ENCODE assay signal across 20 mouse cellular contexts in the genomic region with DNA sequence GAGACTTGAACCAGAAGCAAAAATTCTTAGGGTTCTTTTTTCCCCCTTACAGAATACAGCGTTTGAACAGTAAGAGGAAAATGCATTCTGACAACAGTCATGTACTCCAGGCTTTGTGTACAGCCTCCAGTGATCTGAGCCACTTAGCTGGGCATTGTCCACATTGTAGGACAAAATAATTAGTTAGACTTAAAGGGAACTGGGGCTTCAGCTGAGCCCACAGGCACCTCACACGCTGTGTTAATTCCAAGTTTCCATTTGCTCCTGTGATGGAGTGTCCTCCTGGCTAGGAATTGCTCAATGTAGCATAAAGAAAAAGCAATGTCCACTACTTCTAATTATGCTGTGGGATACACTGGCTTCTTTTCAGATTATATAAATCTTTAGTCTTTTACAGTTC.
DNase-seq lines count a peak whose midpoint lies in the region; ATAC-seq lines count a peak whose summit lies in the region.
"Had no signal": no experiment of that assay in that cellular context is flagged by ENCODE, and none has a peak within 500 bp of the region (broad histone marks: within the 10 kb centered on the region; RNA-seq: fewer than 3 reads in every experiment).

No protein-coding gene starts in this region.

- no peaks in the 10 kb centered on the region for H3K36me3 ChIP-seq in embryonic facial prominence, embryonic 14.5 days (ENCODE audit: control insufficient read depth, insufficient read depth, low read length)
- H3K36me3 ChIP-seq in embryonic facial prominence, embryonic 10.5 days (replicated peaks) = no peaks in the 10 kb centered on the region
- H3K36me3 ChIP-seq: embryonic facial prominence, embryonic 13.5 days; forebrain, embryonic 15.5 days; G1E had no signal

- H3K9me3 ChIP-seq in embryonic facial prominence, embryonic 14.5 days (ENCODE audit: control insufficient read depth, low read length) = no peaks in the 10 kb centered on the region
- H3K9me3 ChIP-seq in embryonic facial prominence, embryonic 10.5 days = no peaks in the 10 kb centered on the region
- H3K9me3 ChIP-seq: embryonic facial prominence, embryonic 13.5 days; forebrain, embryonic 13.5 days; forebrain, embryonic 15.5 days; G1E had no signal

- H3K4me3 ChIP-seq in embryonic facial prominence, embryonic 14.5 days (ENCODE audit: low read depth, low read length) = no peak overlapping the region
- H3K4me3 ChIP-seq in embryonic facial prominence, embryonic 10.5 days = no peak overlapping the region
- H3K4me3 ChIP-seq: embryonic facial prominence, embryonic 13.5 days; forebrain, embryonic 13.5 days; forebrain, embryonic 15.5 days had no signal

- H3K27me3 ChIP-seq in embryonic facial prominence, embryonic 14.5 days (replicated peaks; ENCODE audit: control insufficient read depth, insufficient read depth, low read length) = no peaks in the 10 kb centered on the region
- no peaks in the 10 kb centered on the region for H3K27me3 ChIP-seq in embryonic facial prominence, embryonic 10.5 days (replicated peaks; ENCODE audit: low read depth, poor library complexity, severe bottlenecking)
- H3K27me3 ChIP-seq: CH12.LX; embryonic facial prominence, embryonic 13.5 days; forebrain, embryonic 13.5 days; forebrain, embryonic 15.5 days had no signal

- DNase-seq in embryonic facial prominence, embryonic 14.5 days (ENCODE audit: low spot score) = peak; percentile 5
- DNase-seq in embryonic facial prominence, embryonic 10.5 days (ENCODE audit: low spot score) = no peak
- peak; percentile 69 for DNase-seq in retina, embryonic 14.5 days (ENCODE audit: low spot score)
- DNase-seq in left cerebral cortex, adult 9 months (ENCODE audit: low spot score in 2 of 2) = no peak
- DNase-seq in layer of hippocampus, postnatal 25 days (ENCODE audit: extremely low spot score in 1 of 2, low spot score in 1 of 2) = no peak
- DNase-seq: adrenal gland, adult 2 months; adrenal gland, postnatal 10 days; adrenal gland, postnatal 25 days; B cell, adult 2 months; cerebellum, adult 11-12 months; cerebellum, adult 9-10 months; cerebellum, postnatal 10 days; cerebellum, postnatal 25 days; forebrain, postnatal 0 days had no signal

- ATAC-seq in embryonic facial prominence, embryonic 14.5 days (ENCODE audit: low read depth) = no peak
- ATAC-seq: CD4-positive, CD25-positive, alpha-beta regulatory T cell, adult 4 months; forebrain, embryonic 13.5 days; forebrain, embryonic 15.5 days; forebrain, postnatal 0 days had no signal

- no peak overlapping the region for H3K9ac ChIP-seq in embryonic facial prominence, embryonic 14.5 days (ENCODE audit: low read depth, low read length)
- H3K9ac ChIP-seq: embryonic facial prominence, embryonic 13.5 days; forebrain, embryonic 13.5 days; forebrain, embryonic 15.5 days; forebrain, postnatal 0 days had no signal

- H3K4me1 ChIP-seq in embryonic facial prominence, embryonic 14.5 days (ENCODE audit: control insufficient read depth, insufficient read depth, low read length) = no peaks in the 10 kb centered on the region
- no peaks in the 10 kb centered on the region for H3K4me1 ChIP-seq in embryonic facial prominence, embryonic 10.5 days
- H3K4me1 ChIP-seq: embryonic facial prominence, embryonic 13.5 days; forebrain, embryonic 15.5 days had no signal

- WGBS in embryonic facial prominence, embryonic 14.5 days = 63% methylated on average over 2 of the region's 2 CpGs
- WGBS in embryonic facial prominence, embryonic 10.5 days = 65% methylated on average over 2 of the region's 2 CpGs

- no peak overlapping the region for H3K27ac ChIP-seq in embryonic facial prominence, embryonic 14.5 days (replicated peaks; ENCODE audit: low read depth, low read length)
- H3K27ac ChIP-seq in embryonic facial prominence, embryonic 10.5 days (replicated peaks) = no peak overlapping the region
- H3K27ac ChIP-seq: embryonic facial prominence, embryonic 13.5 days; forebrain, embryonic 13.5 days; forebrain, embryonic 15.5 days had no signal

- no peak overlapping the region for H3K4me2 ChIP-seq in embryonic facial prominence, embryonic 14.5 days (ENCODE audit: low read depth, low read length)
- H3K4me2 ChIP-seq: embryonic facial prominence, embryonic 13.5 days; forebrain, embryonic 13.5 days; forebrain, embryonic 15.5 days had no signal

Comparison
In these comparisons a context has a peak if more than half of its experiments do, and no peak if none do; other contexts are left out.
1. DNase-seq: peak in embryonic facial prominence, embryonic 14.5 days (single experiment) and retina, embryonic 14.5 days (single experiment); none in embryonic facial prominence, embryonic 10.5 days (single experiment), left cerebral cortex, adult 9 months (0 of 2) and layer of hippocampus, postnatal 25 days (0 of 2).